Mouse (Mus musculus): ENCODE measurements around the gene Slc13a5.

Gene Slc13a5

GRCm38 (mm10) chr11:72266207-72266959 lies 639 bp downstream of the Slc13a5 start:
- DNase-seq (ENCODE audit: low read depth, low spot score) = peak; percentile 84

- DNase-seq (ENCODE audit: low read depth, low spot score) = peak; percentile 17
These were observed 1.5 kb downstream of the Slc13a5 start for GRCm38 (mm10) chr11:72265483-72265882.

- DNase-seq (ENCODE audit: low read depth, low spot score) = no peak
These were observed 10.6 kb downstream of the Slc13a5 start for GRCm38 (mm10) chr11:72256441-72256840.

- DNase-seq (ENCODE audit: low read depth, low spot score) = no peak
These were observed 11.4 kb downstream of the Slc13a5 start for GRCm38 (mm10) chr11:72255629-72256028.

GRCm38 (mm10) chr11:72245196-72245753 lies 21.7 kb downstream of the Slc13a5 start:
- no peak for DNase-seq (ENCODE audit: low read depth, low spot score)

GRCm38 (mm10) chr11:72240062-72240860 lies 26.8 kb downstream of the Slc13a5 start:
- DNase-seq (ENCODE audit: low read depth, low spot score) = no peak

- no peak for DNase-seq (ENCODE audit: low read depth, low spot score)
These were observed 33.0 kb downstream of the Slc13a5 start for GRCm38 (mm10) chr11:72234013-72234412.

GRCm38 (mm10) chr11:72232991-72233390 lies 34.0 kb downstream of the Slc13a5 start:
- DNase-seq (ENCODE audit: low read depth, low spot score) = no peak

GRCm38 (mm10) chr11:72232068-72232467 lies 35.0 kb downstream of the Slc13a5 start:
- DNase-seq (ENCODE audit: low read depth, low spot score) = peak; percentile 77

- no peak for DNase-seq (ENCODE audit: low read depth, low spot score)
These were observed 38.5 kb downstream of the Slc13a5 start for GRCm38 (mm10) chr11:72228513-72228912.

- no peak for DNase-seq (ENCODE audit: low read depth, low spot score)
These were observed 40.1 kb downstream of the Slc13a5 start for GRCm38 (mm10) chr11:72226901-72227300.

GRCm38 (mm10) chr11:72226020-72226791 lies 40.8 kb downstream of the Slc13a5 start:
- DNase-seq (ENCODE audit: low read depth, low spot score) = no peak

GRCm38 (mm10) chr11:72224865-72225264 lies 42.2 kb downstream of the Slc13a5 start:
- DNase-seq (ENCODE audit: low read depth, low spot score) = peak; percentile 78

- no peak for DNase-seq (ENCODE audit: low read depth, low spot score)
These were observed 43.6 kb downstream of the Slc13a5 start for GRCm38 (mm10) chr11:72223414-72223813.

- DNase-seq (ENCODE audit: low read depth, low spot score) = peak; percentile 79
These were observed 45.7 kb downstream of the Slc13a5 start for GRCm38 (mm10) chr11:72221278-72221677.

- DNase-seq (ENCODE audit: low read depth, low spot score) = no peak
These were observed 49.9 kb downstream of the Slc13a5 start for GRCm38 (mm10) chr11:72217116-72217515.

GRCm38 (mm10) chr11:72215410-72215797 lies 51.6 kb downstream of the Slc13a5 start, which contains the start of gene Med31:
TSS of gene Med31 (minus strand) at chr11:72215592.
- DNase-seq (ENCODE audit: low read depth, low spot score) = peak; percentile 76

GRCm38 (mm10) chr11:72214591-72215409 lies 52.2 kb downstream of the Slc13a5 start:
- peak; percentile 98 for DNase-seq (ENCODE audit: low read depth, low spot score)

GRCm38 (mm10) chr11:72207834-72208377 lies 59.1 kb downstream of the Slc13a5 start:
- no peak for DNase-seq (ENCODE audit: low read depth, low spot score)

- DNase-seq (ENCODE audit: low read depth, low spot score) = peak; percentile 95
These were observed 59.7 kb downstream of the Slc13a5 start, which contains the start of the genes 4933427D14Rik and Txndc17 for GRCm38 (mm10) chr11:72207204-72207833. TSS of gene 4933427D14Rik (minus strand) at chr11:72207459. TSS of gene Txndc17 (plus strand) at chr11:72207547.

All from R1 (cell line).